Mouse (Mus musculus): ENCODE measurements around the gene H2al1m. TPM values are rescaled to one million over a fixed set of nuclear protein-coding genes. Genes with fewer than 3 reads are reported as not detected.
A peak's percentile ranks its signal among the peaks of the same experiment; 100 is the strongest.
"Not testable (repeated sequence)": the region's sequence is repeated elsewhere in the genome, so short reads cannot be mapped to it uniquely, and the experiment has no call there.

Gene H2al1m
- total RNA-seq, 2 experiments from 2014 or later, result 0.86 TPM; not detected in 1

DNA sequence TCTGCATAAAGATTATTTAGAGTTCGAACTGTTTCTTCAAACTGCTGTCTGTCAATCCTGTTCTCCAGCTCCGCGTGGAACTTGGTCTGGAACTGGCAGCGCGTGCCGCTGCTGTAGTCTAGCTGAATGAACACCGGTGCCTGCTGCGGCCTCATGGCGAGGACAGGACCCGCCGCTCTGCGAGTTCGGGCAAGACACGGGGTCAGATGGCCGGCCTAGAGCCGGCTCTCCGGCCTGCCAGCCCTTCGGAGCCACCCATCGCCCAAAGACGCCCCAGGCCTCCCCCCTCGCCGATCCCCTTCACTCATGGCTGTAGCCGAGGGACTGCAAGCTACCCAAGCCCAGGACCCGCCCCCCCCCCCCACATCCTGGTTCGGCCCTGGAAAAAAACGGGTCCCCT is 44.4 kb downstream of the H2al1m start:
- DNase-seq, result not testable (repeated sequence)

DNA sequence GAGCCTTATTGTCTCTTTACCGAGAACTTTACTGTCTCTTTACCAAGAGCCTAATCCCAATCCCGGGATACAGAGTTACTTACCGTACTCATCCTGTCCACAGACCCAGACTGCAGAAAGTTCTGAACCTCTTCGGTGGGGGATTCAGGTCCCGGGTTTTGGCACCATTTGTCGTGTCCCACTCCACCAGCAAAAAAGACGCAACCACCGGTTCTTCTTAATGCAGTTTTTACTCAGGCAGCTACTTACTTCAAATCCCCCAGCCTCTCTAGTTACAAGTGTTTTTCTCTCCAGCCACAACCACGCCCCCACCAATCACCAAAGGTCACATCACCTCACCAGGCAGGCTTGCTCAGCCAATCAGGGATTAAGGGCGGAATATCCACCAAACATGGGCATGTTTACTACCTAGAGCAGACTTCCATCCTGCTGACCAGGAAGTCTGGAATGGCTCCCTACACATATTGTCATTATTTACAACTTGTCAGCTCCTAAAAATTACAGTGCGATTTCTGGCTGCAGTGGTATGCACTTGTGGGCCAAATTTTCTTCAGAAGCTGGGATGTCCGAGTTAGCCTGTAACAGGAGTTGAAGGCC is 48.9 kb downstream of the H2al1m start:
- DNase-seq, result not testable (repeated sequence)

DNA sequence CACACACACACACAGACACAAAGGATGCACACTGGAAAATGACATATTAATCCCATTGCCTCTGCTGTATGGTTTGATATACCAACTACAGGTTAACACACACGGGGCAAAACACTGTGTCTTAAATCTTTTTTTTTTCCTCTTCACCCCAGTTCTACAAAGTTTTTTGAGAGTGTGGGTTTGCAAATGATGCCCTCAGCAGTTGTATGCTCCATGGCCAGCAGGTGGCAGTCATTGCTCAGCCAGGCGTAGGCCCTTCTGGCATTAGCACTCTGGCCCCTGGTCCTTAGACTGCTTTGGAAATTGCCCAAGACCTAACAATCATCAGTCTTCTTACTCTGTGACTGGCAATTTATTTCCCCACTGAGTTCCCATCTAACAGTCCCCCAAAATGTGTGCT is 49.5 kb downstream of the H2al1m start:
- DNase-seq, result peak; percentile 51 to 64

Other genes starting within 250 kb of the H2al1m start
- gene Fthl17f, start 220.7 kb upstream of the H2al1m start, total RNA-seq (2021), result not detected
- gene 4930402K13Rik, start 179.2 kb upstream of the H2al1m start, total RNA-seq (2021), result not detected
- 1 to 10 TPM; 1.9 to 5.4 TPM for gene Lancl3, start 83.9 kb upstream of the H2al1m start, total RNA-seq (2021)
- gene Gm14862, start 26.9 kb upstream of the H2al1m start, total RNA-seq (2021), result not detected
- gene Xk, start 11.0 kb upstream of the H2al1m start, total RNA-seq (2021), result 1 to 10 TPM; 1.5 TPM
- gene H2al1k, start 66.9 kb downstream of the H2al1m start, total RNA-seq (2021), result not detected
- gene Cybb, start 204.0 kb downstream of the H2al1m start, total RNA-seq (2021), result 10 to 100 TPM; 12.7 to 13.7 TPM